Mouse (Mus musculus) intestine, embryonic 15.5 days (tissue): Measurements from ENCODE around the gene Slc13a2. TPM values are rescaled to one million over a fixed set of nuclear protein-coding genes. Genes with fewer than 3 reads are reported as not detected.

ENCODE experiments used
- polyA plus RNA-seq: library from polyadenylated mRNA; unstranded; fragments of >200 nt; fragmentation: Nextera tagmentation; extraction: Ambion mirVana; gene quantifications from 2 replicates; pipeline ENCODE4 v1.2.1, GENCODE M21; 2015

Gene Slc13a2
- polyA plus RNA-seq, 1 experiment from 2014 or later: 1.3 TPM

Other genes with a start within 250 kb of the Slc13a2 start
- gene Nek8, start 245.5 kb downstream of the Slc13a2 start, polyA plus RNA-seq: 14.4 and 17.1 TPM in 2 replicates
- gene Tlcd1, start 245.5 kb downstream of the Slc13a2 start, polyA plus RNA-seq: 39.1 and 39.8 TPM in 2 replicates
- 1,310 and 1,463 TPM in 2 replicates for gene Rpl23a, start 238.6 kb downstream of the Slc13a2 start, polyA plus RNA-seq
- gene Rab34, start 233.8 kb downstream of the Slc13a2 start, polyA plus RNA-seq: 87.9 and 91.4 TPM in 2 replicates
- gene Proca1, start 228.8 kb downstream of the Slc13a2 start, polyA plus RNA-seq: 2.6 and 3.1 TPM in 2 replicates
- 70.2 and 79.0 TPM in 2 replicates for gene Sdf2, start 176.5 kb downstream of the Slc13a2 start, polyA plus RNA-seq
- 21.0 and 22.7 TPM in 2 replicates for gene Supt6, start 176.2 kb downstream of the Slc13a2 start, polyA plus RNA-seq
- 68.6 and 71.1 TPM in 2 replicates for gene 2610507B11Rik, start 160.5 kb downstream of the Slc13a2 start, polyA plus RNA-seq
- 0.16 and 0.33 TPM in 2 replicates for gene BC030499, start 131.4 kb downstream of the Slc13a2 start, polyA plus RNA-seq
- 26.8 and 28.3 TPM in 2 replicates for gene Spag5, start 120.7 kb downstream of the Slc13a2 start, polyA plus RNA-seq
- 23.1 and 29.0 TPM in 2 replicates for gene Aldoc, start 99.2 kb downstream of the Slc13a2 start, polyA plus RNA-seq
- 78.6 and 85.0 TPM in 2 replicates for gene Pigs, start 93.8 kb downstream of the Slc13a2 start, polyA plus RNA-seq
- gene Unc119, start 78.7 kb downstream of the Slc13a2 start, polyA plus RNA-seq: 33.5 and 34.6 TPM in 2 replicates
- not detected in 2 replicates for gene Foxn1, start 35.7 kb downstream of the Slc13a2 start, polyA plus RNA-seq
- gene Slc46a1, start 43.5 kb upstream of the Slc13a2 start, polyA plus RNA-seq: 12.2 and 13.3 TPM in 2 replicates
- 2.1 and 2.7 TPM in 2 replicates for gene Sarm1, start 75.5 kb upstream of the Slc13a2 start, polyA plus RNA-seq
- gene Vtn, start 76.9 kb upstream of the Slc13a2 start, polyA plus RNA-seq: 22.4 and 34.2 TPM in 2 replicates
- not detected in 2 replicates for gene Sebox, start 81.2 kb upstream of the Slc13a2 start, polyA plus RNA-seq
- gene Tmem199, start 90.0 kb upstream of the Slc13a2 start, polyA plus RNA-seq: 54.1 and 56.9 TPM in 2 replicates
- 147 and 149 TPM in 2 replicates for gene Poldip2, start 90.0 kb upstream of the Slc13a2 start, polyA plus RNA-seq
- 81.2 and 82.2 TPM in 2 replicates for gene Tnfaip1, start 114.1 kb upstream of the Slc13a2 start, polyA plus RNA-seq
- 126 and 137 TPM in 2 replicates for gene Ift20, start 114.1 kb upstream of the Slc13a2 start, polyA plus RNA-seq
- 182 and 269 TPM in 2 replicates for gene Tmem97, start 128.6 kb upstream of the Slc13a2 start, polyA plus RNA-seq